Mouse (Mus musculus) midbrain, embryonic 12.5 days (tissue): ENCODE measurements around the gene Nectin2. TPM values are rescaled to one million over a fixed set of nuclear protein-coding genes. Genes with fewer than 3 reads are reported as not detected.

Experiments
- ATAC-seq: fragments of 200-750 bp; cut with Nextera tagmentation; 2 replicates; pipeline ENCODE4 v1.8.0; 2017; ENCODE audit warnings: low read depth, moderate TSS enrichment, moderate library complexity; ENCODE audit not compliant: low FRiP score
- H3K27ac ChIP-seq: fragments of 300-500 bp; sonication (generic); replicated peaks from 2 replicates; pipeline ENCODE4 v1.5.1; 2016; ENCODE audit warnings: mild to moderate bottlenecking
- H3K27me3 ChIP-seq: fragments of 300-500 bp; sonication (generic); 2 replicates; pipeline ENCODE4 v1.6.1; 2016; ENCODE audit warnings: mild to moderate bottlenecking
- H3K36me3 ChIP-seq: fragments of 300-500 bp; sonication (generic); 2 replicates; pipeline ENCODE4 v1.6.1; 2016
- H3K4me1 ChIP-seq: fragments of 300-500 bp; sonication (generic); 2 replicates; pipeline ENCODE4 v1.6.1; 2016
- H3K4me2 ChIP-seq: fragments of 300-500 bp; sonication (generic); replicated peaks from 2 replicates; pipeline ENCODE4 v1.6.1; 2016; ENCODE audit warnings: mild to moderate bottlenecking, moderate library complexity
- H3K4me3 ChIP-seq: fragments of 300-500 bp; sonication (generic); 2 replicates; pipeline ENCODE4 v1.5.1; 2016; ENCODE audit warnings: mild to moderate bottlenecking
- H3K9ac ChIP-seq: fragments of 300-500 bp; sonication (generic); replicated peaks from 2 replicates; pipeline ENCODE4 v1.6.1; 2016; ENCODE audit warnings: mild to moderate bottlenecking, moderate library complexity
- H3K9me3 ChIP-seq: fragments of 300-500 bp; sonication (generic); 2 replicates; pipeline ENCODE4 v1.6.1; 2016; ENCODE audit warnings: mild to moderate bottlenecking
- WGBS: fragments of 180-500 bp; shearing (Covaris S2); methylation state at CpG from one replicate; pipeline ENCODE4 v1.1.7; 2016; 5-methylcytosine and 5-hydroxymethylcytosine counted together
- polyA plus RNA-seq: library from polyadenylated mRNA; unstranded; fragments of >200 nt; fragmentation: Nextera tagmentation; extraction: Ambion mirVana; gene quantifications from 2 replicates; pipeline ENCODE4 v1.2.1, GENCODE M21; 2016

The Nectin2 gene
- polyA plus RNA-seq, 1 experiment from 2014 or later: 53.3 TPM

DNA sequence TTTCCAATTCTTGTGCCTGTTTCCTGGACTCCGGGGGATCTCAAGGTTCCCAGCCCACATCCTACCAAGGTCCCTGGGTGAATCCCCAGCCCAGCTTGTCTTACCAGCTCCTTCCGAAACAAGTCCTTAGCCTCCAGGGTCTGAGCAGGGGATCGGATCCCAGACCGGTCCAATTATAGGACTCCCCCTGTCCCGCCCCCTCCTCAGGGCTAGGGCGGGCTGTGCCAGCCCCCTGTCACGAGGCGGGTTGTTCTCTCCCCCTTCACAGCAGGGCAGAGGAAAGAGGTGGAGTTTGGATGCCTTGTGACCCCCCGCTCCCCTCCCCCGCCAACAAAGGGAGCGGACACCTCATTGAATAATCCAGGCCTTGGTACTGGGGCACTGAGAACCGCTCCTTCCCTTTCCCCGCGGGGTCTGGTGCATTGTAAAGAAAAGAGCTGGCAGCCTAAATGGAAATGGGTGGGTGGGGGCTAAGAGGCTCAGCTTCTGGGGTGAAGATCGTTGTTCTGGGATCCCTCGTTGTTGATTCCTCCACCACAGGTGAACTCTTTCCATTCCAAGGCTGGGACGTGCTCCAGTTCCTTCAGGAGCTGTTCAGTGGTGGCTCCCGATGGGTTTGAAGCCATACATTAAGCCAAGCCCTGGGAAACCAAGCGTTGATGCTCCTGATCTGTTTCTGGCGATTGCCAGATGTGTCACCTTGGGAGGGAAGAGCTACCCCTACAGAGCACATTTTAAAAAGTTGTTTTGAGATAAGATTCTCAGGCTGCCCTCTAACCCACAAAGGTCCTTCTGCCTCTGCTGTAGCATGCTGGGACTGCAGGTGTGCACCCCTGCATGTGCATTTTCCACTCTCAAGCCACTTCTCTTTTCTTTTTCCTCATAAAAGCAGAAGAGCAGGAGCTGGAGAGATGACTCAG is 51.1 kb downstream of the Nectin2 start, which contains the start of gene Apoe:
Gene Apoe (minus strand): TSS at position 282 of the 920 bp plus-strand sequence.
- no peak within 1 kb of the TSS for H3K27ac ChIP-seq
- WGBS: under 1% methylated on average over 20 of the region's 20 CpGs

DNA sequence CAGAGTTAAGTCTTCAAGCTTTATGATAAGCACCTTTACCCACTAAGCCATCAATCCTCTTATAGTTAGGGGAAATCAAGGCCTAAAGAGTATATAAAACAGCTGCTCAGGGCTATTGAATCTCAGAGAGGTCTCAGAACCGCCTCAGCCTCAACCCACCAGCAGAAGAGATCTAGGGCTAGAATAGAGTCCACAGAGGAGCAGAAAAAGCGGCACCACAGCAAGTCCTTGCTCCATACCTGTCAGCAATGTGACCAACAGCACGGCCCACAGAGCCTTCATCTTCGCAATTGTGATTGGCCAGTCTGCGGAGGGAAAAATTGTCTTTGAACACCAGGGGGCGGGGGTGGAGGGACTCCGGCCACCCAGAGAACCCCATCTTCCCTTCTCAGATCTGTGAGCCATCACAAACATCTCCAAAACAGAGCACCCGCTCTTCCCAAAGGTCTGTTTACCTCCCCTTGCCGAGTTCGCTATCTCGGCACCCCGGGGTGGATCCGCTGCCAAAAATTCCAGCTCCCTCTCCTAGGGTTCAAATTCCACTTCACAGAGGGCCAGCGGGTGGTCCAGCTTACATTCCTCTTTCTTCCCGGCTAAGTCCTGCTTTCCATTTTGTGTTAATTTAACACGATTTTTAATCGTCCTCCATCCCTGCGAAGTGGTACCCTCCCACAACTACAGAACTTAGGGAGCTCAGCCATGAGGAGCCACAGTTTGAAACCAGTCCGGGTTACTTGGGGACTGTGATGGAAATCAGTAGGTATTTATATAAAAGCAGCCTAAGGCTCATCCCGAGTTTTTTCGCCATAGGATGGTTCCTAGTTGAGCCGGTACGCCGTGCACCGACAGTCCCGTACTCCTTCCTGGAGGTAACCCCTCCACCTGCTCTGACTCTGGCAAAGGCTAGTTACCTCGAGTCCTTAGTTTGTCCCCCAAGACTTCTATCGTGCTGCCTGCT is 52.1 kb downstream of the Nectin2 start:
- Histone ChIP-seq H3K9ac (peak overlapping the region; percentile 63), H3K4me2 (peak overlapping the region; percentile 60), H3K27me3 (no peaks in the 10 kb centered on the region), H3K4me1 (peaks cover 24% of the 10 kb centered on the region), H3K27ac (no peak overlapping the region), H3K36me3 (peaks cover 18% of the 10 kb centered on the region), H3K4me3 (peak overlapping the region; percentile 37), H3K9me3 (no peaks in the 10 kb centered on the region)
- WGBS: 3% methylated on average over 28 of the region's 28 CpGs
- peak; percentile 13; the same call in 1 of the 2 replicates for ATAC-seq

More for the DNA sequence above, 51.1 kb downstream of the Nectin2 start, which contains the start of gene Apoe:
- Histone ChIP-seq H3K4me2 (peak within 1 kb of the TSS; percentile 60), H3K4me1 (peaks cover 20% of the 10 kb centered on the region), H3K4me3 (peak within 1 kb of the TSS; percentile 37), H3K9ac (peak within 1 kb of the TSS; percentile 63), H3K9me3 (no peaks in the 10 kb centered on the region), H3K36me3 (peaks cover 25% of the 10 kb centered on the region), H3K27me3 (no peaks in the 10 kb centered on the region)
- peak; percentile 74 for ATAC-seq

DNA sequence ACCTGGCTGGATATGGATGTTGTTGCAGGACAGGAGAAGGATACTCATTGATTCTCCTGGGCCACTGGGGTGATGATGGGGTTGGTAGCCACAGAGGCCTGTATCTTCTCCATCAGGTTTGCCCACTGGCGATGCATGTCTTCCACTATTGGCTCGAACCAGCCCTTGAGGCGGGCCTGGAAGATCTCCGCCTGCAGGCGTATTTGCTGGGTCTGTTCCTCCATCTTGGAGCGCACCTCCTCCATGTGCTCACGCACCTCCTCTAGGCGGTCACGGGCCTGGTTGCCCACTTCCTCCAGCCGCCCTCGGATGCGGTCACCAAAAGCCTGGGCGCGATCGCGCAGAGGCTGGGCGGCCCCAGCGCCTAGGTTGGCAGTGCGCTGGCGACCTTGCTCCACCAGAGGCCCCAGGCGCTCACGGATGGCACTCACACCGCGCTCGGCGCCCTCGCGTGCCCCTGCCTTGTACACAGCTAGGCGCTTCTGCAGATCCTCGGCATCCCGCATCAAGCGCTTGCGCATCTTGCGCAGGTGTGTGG is 53.9 kb downstream of the Nectin2 start:
- no peaks in the 10 kb centered on the region for H3K9me3 ChIP-seq
- peaks cover 8% of the 10 kb centered on the region for H3K36me3 ChIP-seq
- H3K4me1 ChIP-seq: peaks cover 26% of the 10 kb centered on the region
- H3K4me3 ChIP-seq: no peak overlapping the region
- H3K9ac ChIP-seq: no peak overlapping the region
- H3K27ac ChIP-seq: no peak overlapping the region
- H3K4me2 ChIP-seq: no peak overlapping the region
- WGBS: 94% methylated on average over 34 of the region's 34 CpGs
- H3K27me3 ChIP-seq: no peaks in the 10 kb centered on the region
- ATAC-seq: no peak

DNA sequence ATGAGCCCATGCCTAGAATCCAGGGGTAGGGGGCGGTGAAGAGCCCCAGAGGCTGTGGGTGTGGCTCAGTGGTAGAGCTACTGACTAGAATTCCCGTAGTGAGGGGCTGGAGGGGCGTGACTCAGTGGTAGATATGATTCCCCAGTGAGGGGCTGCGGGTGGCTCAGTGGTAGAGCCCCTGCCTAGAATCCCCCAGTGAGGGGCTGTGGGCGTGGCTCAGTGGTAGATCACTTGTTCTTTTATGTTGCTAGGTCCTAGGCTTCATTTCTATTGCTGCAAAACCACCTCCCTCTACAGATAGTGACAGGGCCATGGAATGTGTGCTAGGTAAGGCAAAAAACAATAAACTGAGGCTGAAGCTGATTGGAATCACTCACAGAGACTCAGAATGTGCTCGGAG is 54.4 kb downstream of the Nectin2 start:
- ATAC-seq: no peak
- WGBS: 89% methylated on average over 6 of the region's 6 CpGs
- H3K4me2 ChIP-seq: no peak overlapping the region
- H3K27ac ChIP-seq: no peak overlapping the region
- H3K27me3 ChIP-seq: no peaks in the 10 kb centered on the region
- H3K4me1 ChIP-seq: peaks cover 25% of the 10 kb centered on the region
- H3K36me3 ChIP-seq: peaks cover 8% of the 10 kb centered on the region
- H3K9me3 ChIP-seq: no peaks in the 10 kb centered on the region
- no peak overlapping the region for H3K4me3 ChIP-seq
- no peak overlapping the region for H3K9ac ChIP-seq

DNA sequence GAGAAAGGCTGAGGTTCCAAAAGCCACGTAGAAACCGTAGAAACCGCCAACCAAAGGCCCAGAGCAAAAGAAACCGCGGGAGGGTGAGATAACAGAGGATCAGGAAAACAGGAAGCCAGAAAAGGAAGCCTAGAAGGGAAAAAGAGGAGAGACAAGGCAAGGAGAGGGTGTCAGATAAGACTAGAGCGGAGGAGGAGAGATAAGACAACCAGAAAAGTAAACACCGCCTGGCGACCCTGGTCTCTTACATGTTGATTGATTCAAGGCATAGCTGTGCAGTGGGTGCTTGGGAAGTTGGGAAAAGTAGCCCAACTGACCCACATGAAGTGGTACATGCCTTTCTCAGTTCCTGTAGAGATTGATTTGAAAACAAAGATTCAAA is 55.1 kb downstream of the Nectin2 start:
- ATAC-seq: no peak
- Histone ChIP-seq H3K4me3 (no peak overlapping the region), H3K9ac (no peak overlapping the region), H3K27ac (no peak overlapping the region), H3K4me2 (no peak overlapping the region), H3K27me3 (no peaks in the 10 kb centered on the region), H3K9me3 (no peaks in the 10 kb centered on the region), H3K4me1 (peaks cover 23% of the 10 kb centered on the region), H3K36me3 (peaks cover 8% of the 10 kb centered on the region)
- WGBS: 66% methylated on average over 8 of the region's 8 CpGs

DNA sequence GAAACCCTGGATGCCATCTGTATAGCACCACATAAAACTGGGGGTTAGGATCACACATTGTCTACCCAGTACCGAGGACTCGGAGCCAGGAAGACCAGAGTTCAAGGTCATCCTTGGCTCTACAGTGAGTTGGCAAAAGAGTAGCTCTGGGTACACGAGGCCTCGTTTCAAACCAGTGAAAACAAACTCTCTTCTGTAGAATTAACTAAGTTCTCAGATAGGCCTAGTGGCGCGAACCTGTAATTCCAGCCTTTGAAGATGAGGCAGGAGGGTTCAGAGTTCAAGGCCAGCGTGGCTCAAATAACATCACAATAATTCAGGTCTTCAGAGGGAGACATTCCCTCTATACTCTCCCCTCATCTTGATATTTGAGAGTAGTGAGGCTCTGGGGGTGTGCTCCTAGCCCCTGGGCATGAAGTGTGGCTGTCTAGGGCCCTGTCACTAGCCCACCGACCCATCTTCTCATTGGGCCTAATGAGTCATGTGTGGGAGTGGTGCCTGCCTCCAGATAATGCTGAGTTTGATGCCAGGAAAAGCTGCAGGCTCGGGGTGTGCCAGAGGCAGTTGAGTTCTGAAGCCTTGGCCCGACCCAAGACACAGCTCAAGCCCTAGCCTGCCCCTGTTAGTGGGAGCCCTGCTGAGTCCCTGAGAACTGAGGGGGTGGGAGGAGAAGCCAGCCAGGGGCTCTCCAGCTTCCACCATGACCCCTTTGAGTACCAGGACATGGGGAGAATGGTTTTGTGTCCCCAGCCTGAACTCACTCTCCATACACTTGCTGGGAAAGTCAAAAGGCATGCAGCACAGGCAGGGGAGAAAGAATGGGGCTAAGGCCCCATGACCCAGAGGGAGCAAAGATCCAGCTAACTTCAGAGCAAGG is 55.7 kb downstream of the Nectin2 start:
- ATAC-seq: no peak
- 87% methylated on average over 10 of the region's 10 CpGs for WGBS
- no peak overlapping the region for H3K9ac ChIP-seq
- H3K9me3 ChIP-seq: no peaks in the 10 kb centered on the region
- H3K4me3 ChIP-seq: no peak overlapping the region
- peaks cover 8% of the 10 kb centered on the region for H3K36me3 ChIP-seq
- H3K4me2 ChIP-seq: no peak overlapping the region
- H3K27me3 ChIP-seq: no peaks in the 10 kb centered on the region
- no peak overlapping the region for H3K27ac ChIP-seq
- peaks cover 22% of the 10 kb centered on the region for H3K4me1 ChIP-seq

DNA sequence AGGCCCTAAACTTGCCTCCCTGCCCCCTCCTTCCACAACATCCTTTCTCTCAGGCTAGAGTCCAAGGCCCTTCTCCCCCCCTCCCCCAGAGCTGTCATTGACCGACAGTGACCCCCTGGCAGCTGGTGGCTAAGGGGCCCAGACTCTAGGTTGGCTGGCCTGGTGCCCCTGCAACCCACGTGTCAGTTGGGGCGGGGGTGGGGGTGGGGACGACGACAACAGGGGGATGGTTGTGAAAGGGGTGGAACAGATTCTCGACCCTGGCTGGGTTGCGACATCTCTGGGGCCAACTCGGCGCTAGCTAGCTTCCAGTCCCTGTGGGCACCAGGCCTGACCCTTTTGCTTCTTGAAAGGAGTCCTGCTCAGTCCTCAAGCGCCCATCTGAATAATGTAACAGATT is 56.9 kb downstream of the Nectin2 start:
- WGBS: 37% methylated on average over 10 of the region's 10 CpGs
- Histone ChIP-seq H3K27me3 (no peaks in the 10 kb centered on the region), H3K9me3 (no peaks in the 10 kb centered on the region), H3K4me3 (no peak overlapping the region), H3K36me3 (peaks cover 8% of the 10 kb centered on the region), H3K4me1 (peaks cover 11% of the 10 kb centered on the region), H3K4me2 (no peak overlapping the region), H3K9ac (no peak overlapping the region), H3K27ac (no peak overlapping the region)
- no peak for ATAC-seq

DNA sequence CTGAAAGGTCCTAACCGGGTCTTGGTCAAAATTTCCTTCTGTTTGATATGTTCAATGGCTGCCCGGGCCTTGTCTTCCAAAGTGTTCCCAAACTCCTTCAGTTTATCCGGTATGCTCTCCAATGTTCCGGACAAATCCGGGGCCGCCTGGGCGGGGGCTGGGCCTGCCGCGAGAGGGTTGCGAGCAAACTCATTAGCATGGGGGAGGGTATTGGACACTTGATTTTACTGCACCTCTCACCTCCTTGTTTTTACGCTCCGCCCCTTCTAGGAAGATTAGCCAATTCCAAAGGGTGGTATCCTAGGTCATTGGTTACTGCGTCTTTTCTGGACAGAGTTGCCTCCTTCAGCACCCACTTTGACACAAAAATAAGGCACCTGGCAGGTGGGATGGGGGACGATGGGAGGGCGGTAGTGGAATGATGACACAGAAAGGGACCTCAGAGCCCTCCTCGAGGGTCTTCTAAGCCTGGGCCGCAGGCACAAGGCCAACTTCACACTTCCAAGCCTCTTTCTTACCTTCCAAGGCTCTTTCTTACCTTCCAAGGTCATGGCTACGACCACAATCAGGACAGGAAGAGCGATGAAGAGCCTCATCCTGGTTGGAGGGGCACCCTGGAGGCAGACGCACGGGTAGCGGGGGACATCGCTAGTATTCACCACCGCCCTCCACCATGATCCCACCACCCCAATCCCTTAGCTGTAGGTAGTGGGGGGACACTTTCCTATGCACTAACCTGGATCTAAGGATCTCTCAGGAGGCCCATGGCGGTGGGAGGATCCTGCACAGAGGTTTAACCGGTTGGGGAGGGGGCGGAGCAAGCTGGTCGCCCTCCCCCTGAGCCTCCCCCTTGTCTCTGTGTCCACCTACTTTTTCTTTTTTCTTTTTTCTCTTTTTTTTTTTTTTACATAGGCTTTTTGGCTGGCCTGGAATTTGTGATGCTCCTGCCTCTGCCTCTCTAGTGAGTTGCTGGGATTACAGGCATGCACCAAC is 58.1 kb downstream of the Nectin2 start, which contains the start of gene Apoc1:
Gene Apoc1 (minus strand): TSS at position 788 of the 993 bp plus-strand sequence.
- WGBS: 51% methylated on average over 28 of the region's 28 CpGs
- Histone ChIP-seq H3K9ac (no peak within 1 kb of the TSS), H3K4me3 (no peak within 1 kb of the TSS), H3K27me3 (no peaks in the 10 kb centered on the region), H3K36me3 (peaks cover 8% of the 10 kb centered on the region), H3K4me2 (no peak within 1 kb of the TSS), H3K27ac (no peak within 1 kb of the TSS), H3K4me1 (peaks cover 5% of the 10 kb centered on the region; the same call in 1 of the 2 replicates), H3K9me3 (no peaks in the 10 kb centered on the region)
- ATAC-seq: no peak

DNA sequence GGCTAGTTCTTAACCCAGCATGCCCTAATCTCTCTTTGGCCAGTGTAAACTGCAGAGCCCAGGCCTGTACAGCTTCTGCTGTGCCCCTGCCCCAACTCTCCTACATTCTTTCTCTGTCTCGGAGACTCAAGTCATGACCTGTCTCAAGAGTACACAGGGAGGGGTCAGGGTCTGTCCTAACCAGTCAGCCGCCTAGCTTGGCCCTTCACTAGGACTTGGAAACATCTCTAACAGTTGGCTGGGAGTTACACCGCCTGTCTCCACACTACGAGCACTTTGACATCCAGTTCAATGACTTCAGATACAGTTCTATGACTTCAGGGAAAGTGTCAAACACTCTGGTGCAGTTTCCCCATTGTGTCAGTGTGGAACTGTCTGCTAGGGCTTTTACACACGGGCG is 58.8 kb downstream of the Nectin2 start:
- no peak overlapping the region for H3K4me2 ChIP-seq

DNA sequence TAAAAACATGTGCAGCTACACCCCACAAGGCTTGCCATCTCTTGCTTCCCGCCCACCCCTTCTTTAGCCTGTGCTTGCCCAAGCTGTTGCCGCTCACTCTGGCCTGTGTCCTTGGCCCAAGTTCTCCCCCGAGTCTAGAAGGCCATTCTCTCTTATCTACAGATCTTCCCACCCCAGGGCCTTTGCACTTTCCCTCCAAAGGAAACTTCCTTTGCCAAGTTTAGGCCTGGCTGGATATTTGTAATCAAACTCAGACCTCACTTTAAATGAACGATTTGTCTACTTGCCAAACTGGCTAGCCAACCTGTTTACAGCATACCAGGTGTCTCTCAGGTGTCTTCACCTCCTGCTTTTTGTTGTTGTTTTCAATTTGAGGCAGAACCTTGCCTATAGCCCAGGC is 59.4 kb downstream of the Nectin2 start:
- Histone ChIP-seq H3K27me3 (no peaks in the 10 kb centered on the region), H3K9me3 (no peaks in the 10 kb centered on the region), H3K9ac (no peak overlapping the region), H3K4me1 (peaks cover 5% of the 10 kb centered on the region; the same call in 1 of the 2 replicates), H3K36me3 (no peaks in the 10 kb centered on the region), H3K4me3 (no peak overlapping the region), H3K27ac (no peak overlapping the region), H3K4me2 (no peak overlapping the region)
- 89% methylated on average over 4 of the region's 4 CpGs for whole genome bisulfite sequencing
- no peak for ATAC-seq

More for the DNA sequence above, 58.8 kb downstream of the Nectin2 start:
- H3K27me3 ChIP-seq: no peaks in the 10 kb centered on the region
- no peak overlapping the region for H3K9ac ChIP-seq
- peaks cover 5% of the 10 kb centered on the region; the same call in 1 of the 2 replicates for H3K4me1 ChIP-seq
- no peak overlapping the region for H3K4me3 ChIP-seq
- H3K27ac ChIP-seq: no peak overlapping the region
- ATAC-seq: no peak
- WGBS: 72% methylated on average over 6 of the region's 6 CpGs
- H3K36me3 ChIP-seq: peaks cover 4% of the 10 kb centered on the region
- no peaks in the 10 kb centered on the region for H3K9me3 ChIP-seq
